Mouse (Mus musculus): ENCODE data around the gene Hspa12b.

GRCm38 (mm10) chr2:131188311-131188710, 61.2 kb downstream of the Hspa12b start:
- TF ChIP-seq CTCF (IDR thresholded peaks at IDR 0.05; ENCODE audit: borderline replicate concordance, control insufficient read depth, extremely low read depth, insufficient read depth, low read length, poor library complexity) (no peak), POLR2A (IDR thresholded peaks at IDR 0.05; ENCODE audit: control insufficient read depth, extremely low read depth, insufficient read depth, low read length, poor library complexity) (no peak)

Measured in thymus, adult 2 months (tissue).